Comparison of ENCODE assay signal across 18 mouse cellular contexts in the genomic region with DNA sequence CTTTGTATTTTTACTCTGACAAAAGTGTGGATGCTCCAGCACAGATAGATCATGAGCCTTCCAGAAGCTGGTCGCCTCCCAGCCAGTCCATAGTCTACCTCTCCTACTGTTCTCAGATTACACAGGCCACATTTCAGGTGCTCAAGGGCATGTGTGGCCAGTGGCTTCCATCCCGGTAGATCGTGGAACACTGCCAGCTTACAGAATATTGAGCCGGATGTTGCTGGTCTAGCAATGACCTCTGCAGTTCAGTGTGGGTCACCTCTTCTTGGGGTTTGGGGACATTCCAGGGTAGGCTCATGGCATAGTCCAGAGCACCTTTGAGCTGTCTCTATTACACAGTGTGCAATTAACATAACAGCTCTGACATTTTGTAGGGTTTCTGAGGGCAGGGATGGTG.
DNase-seq lines count a peak whose midpoint lies in the region; TF ChIP-seq lines count a peak whose summit lies in the region.
"Had no signal": no experiment of that assay in that cellular context is flagged by ENCODE, and none has a peak within 500 bp of the region (broad histone marks: within the 10 kb centered on the region; RNA-seq: fewer than 3 reads in every experiment).

No protein-coding gene starts in this region.

- no peak overlapping the region for H3K9ac ChIP-seq in liver, adult 2 months (ENCODE audit: low read depth, low read length)
- H3K9ac ChIP-seq: embryonic facial prominence, embryonic 13.5 days; forebrain, embryonic 12.5 days; heart, embryonic 12.5 days; hindbrain, embryonic 13.5 days had no signal

- no peak for TF ChIP-seq POLR2A in liver, adult 2 months (IDR thresholded peaks at IDR 0.05; ENCODE audit: extremely low read depth, insufficient read depth, low read length)

- 21% methylated on average over 4 of the region's 4 CpGs for WGBS in liver, adult 2 months

- peak; percentile 13 for DNase-seq in kidney, adult 18-20 months
- DNase-seq in kidney, postnatal 10 days = no peak
- DNase-seq in liver, adult 2 months (ENCODE audit: extremely low read depth, low read depth, low spot score) = peak; percentile 52
- DNase-seq in liver = no peak
- DNase-seq in kidney, postnatal 25 days = peak; percentile 47 to 50
- no peak for DNase-seq in spleen, postnatal 10 days (ENCODE audit: low spot score in 2 of 2)
- DNase-seq: adrenal gland, adult 2 months; adrenal gland, postnatal 25 days; cerebellum, adult 18-20 months; cerebellum, adult 9-11 months; cerebellum, postnatal 36 days; gastrocnemius, postnatal 10 days; heart, adult 2 months; heart, postnatal 36 days had no signal

- no peak overlapping the region for H3K27ac ChIP-seq in liver, adult 2 months (replicated peaks; ENCODE audit: insufficient read depth, low read depth, low read length)
- H3K27ac ChIP-seq: embryonic facial prominence, embryonic 13.5 days; forebrain, embryonic 12.5 days; heart, adult 2 months; hindbrain, embryonic 13.5 days had no signal

- H3K27me3 ChIP-seq in liver, adult 2 months (ENCODE audit: control insufficient read depth, insufficient read depth, low read length) = no peaks in the 10 kb centered on the region
- H3K27me3 ChIP-seq: embryonic facial prominence, embryonic 13.5 days had no signal

- no peak overlapping the region for H3K4me3 ChIP-seq in liver, adult 2 months (ENCODE audit: insufficient read depth, low read depth, low read length)
- H3K4me3 ChIP-seq: embryonic facial prominence, embryonic 13.5 days; forebrain, embryonic 12.5 days; heart, adult 2 months; heart, embryonic 12.5 days; hindbrain, embryonic 13.5 days had no signal

- H3K36me3 ChIP-seq in liver, adult 2 months (ENCODE audit: control insufficient read depth, insufficient read depth, low read length) = no peaks in the 10 kb centered on the region
- H3K36me3 ChIP-seq: embryonic facial prominence, embryonic 13.5 days; forebrain, embryonic 12.5 days; heart, embryonic 12.5 days; hindbrain, embryonic 13.5 days had no signal

- H3K79me2 ChIP-seq in liver, adult 2 months (ENCODE audit: control insufficient read depth, insufficient read depth, low read length) = no peaks in the 10 kb centered on the region

- no peak for TF ChIP-seq CTCF in liver, adult 2 months (IDR thresholded peaks at IDR 0.05; ENCODE audit: low read depth, low read length)

- no peaks in the 10 kb centered on the region for H3K4me1 ChIP-seq in liver, adult 2 months (ENCODE audit: control insufficient read depth, insufficient read depth, low read length)

Comparison
In these comparisons a context has a peak if more than half of its experiments do, and no peak if none do; other contexts are left out.
1. DNase-seq: peak in kidney, adult 18-20 months (single experiment), liver, adult 2 months (single experiment) and kidney, postnatal 25 days (2 of 2); none in kidney, postnatal 10 days (single experiment), liver (single experiment) and spleen, postnatal 10 days (0 of 2).